Comparison of ENCODE assay signal across 9 mouse cellular contexts in the genomic region with DNA sequence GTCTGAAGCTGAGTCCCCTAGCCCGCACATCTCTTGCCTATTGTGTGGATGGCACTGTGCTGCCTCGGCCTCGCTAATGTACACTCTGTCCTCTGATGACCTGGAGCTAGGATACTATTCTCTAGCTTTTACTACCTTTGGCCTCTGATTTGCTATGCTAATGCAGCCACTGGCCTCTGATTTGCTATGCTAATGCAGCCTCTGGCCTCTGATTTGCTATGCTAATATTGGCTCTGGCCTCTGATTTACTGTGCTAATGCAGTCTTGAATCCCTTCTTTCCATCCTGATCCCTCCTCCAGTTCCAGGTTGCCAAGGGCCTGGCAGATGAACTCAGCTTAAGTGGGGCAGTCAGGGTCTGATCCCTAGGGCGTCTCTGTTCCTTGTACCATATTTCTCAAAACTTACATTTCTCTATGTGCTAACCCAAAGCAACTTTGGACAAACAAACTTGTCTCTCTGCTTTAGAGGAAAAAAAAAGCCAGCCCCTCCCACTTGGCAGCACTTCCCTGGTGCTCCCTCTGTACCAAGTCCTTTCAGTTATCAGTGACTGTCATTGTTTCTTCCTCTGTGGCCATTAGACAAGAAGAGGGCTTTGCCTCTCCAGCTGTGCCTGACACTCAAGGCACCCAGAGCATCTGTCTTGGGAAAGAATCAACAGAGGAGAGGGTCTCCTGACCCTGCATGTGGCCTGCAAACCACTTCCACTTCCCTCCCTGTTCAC.
DNase-seq lines count a peak whose midpoint lies in the region; ATAC-seq and TF ChIP-seq lines count a peak whose summit lies in the region.
"Had no signal": no experiment of that assay in that cellular context is flagged by ENCODE, and none has a peak within 500 bp of the region (broad histone marks: within the 10 kb centered on the region; RNA-seq: fewer than 3 reads in every experiment).

No protein-coding gene starts in this region.

- H3K4me2 ChIP-seq in kidney, embryonic 14.5 days (replicated peaks; ENCODE audit: low read depth, low read length) = no peak overlapping the region
- H3K4me2 ChIP-seq in heart, embryonic 11.5 days = no peak overlapping the region
- no peak overlapping the region for H3K4me2 ChIP-seq in hindbrain, embryonic 13.5 days

- peaks cover 18% of the 10 kb centered on the region for H3K4me1 ChIP-seq in kidney, adult 2 months (ENCODE audit: control insufficient read depth, insufficient read depth, low read length)
- H3K4me1 ChIP-seq in kidney, embryonic 14.5 days (ENCODE audit: control insufficient read depth, insufficient read depth, low read length) = peaks cover 11% of the 10 kb centered on the region
- H3K4me1 ChIP-seq in heart, embryonic 11.5 days (ENCODE audit: control insufficient read depth, insufficient read depth, low read length) = peaks cover 38% of the 10 kb centered on the region
- H3K4me1 ChIP-seq in hindbrain, embryonic 13.5 days (replicated peaks) = peaks cover 33% of the 10 kb centered on the region

- H3K4me3 ChIP-seq in kidney, adult 2 months (ENCODE audit: insufficient read depth, low read depth, low read length) = no peak overlapping the region
- H3K4me3 ChIP-seq in kidney, embryonic 14.5 days (ENCODE audit: low read length) = no peak overlapping the region
- H3K4me3 ChIP-seq in heart, embryonic 11.5 days (ENCODE audit: low read depth, low read length) = no peak overlapping the region
- H3K4me3 ChIP-seq in hindbrain, embryonic 13.5 days = no peak overlapping the region

- no peak for TF ChIP-seq CTCF in kidney, adult 2 months (conservative IDR thresholded peaks at IDR 0.05; ENCODE audit: insufficient read depth, insufficient read length, low read depth, low read length)

- H3K27me3 ChIP-seq in kidney, adult 2 months (replicated peaks; ENCODE audit: control insufficient read depth, insufficient read depth, low read length) = no peaks in the 10 kb centered on the region
- H3K27me3 ChIP-seq in kidney, embryonic 14.5 days (ENCODE audit: control insufficient read depth, insufficient read depth, low read length) = no peaks in the 10 kb centered on the region
- no peaks in the 10 kb centered on the region for H3K27me3 ChIP-seq in heart, embryonic 11.5 days (ENCODE audit: control insufficient read depth, insufficient read depth, low read length)
- 0 out of 2 replicates have a peak, but pooled peaks cover 2% of the 10 kb centered on the region for H3K27me3 ChIP-seq in hindbrain, embryonic 13.5 days

- TF ChIP-seq POLR2A in kidney, adult 2 months (IDR thresholded peaks at IDR 0.05; ENCODE audit: low read depth, low read length) = no peak

- H3K36me3 ChIP-seq in kidney, adult 2 months (ENCODE audit: control insufficient read depth, insufficient read depth, low read length) = no peaks in the 10 kb centered on the region
- no peaks in the 10 kb centered on the region for H3K36me3 ChIP-seq in kidney, embryonic 14.5 days (ENCODE audit: control insufficient read depth, insufficient read depth, low read length)
- no peaks in the 10 kb centered on the region for H3K36me3 ChIP-seq in heart, embryonic 11.5 days (ENCODE audit: control insufficient read depth, insufficient read depth, low read length)
- no peaks in the 10 kb centered on the region for H3K36me3 ChIP-seq in hindbrain, embryonic 13.5 days

- no peak for ATAC-seq in kidney, embryonic 14.5 days (ENCODE audit: low FRiP score, low TSS enrichment)
- ATAC-seq in heart, embryonic 11.5 days (replicated peaks; ENCODE audit: insufficient number of reproducible peaks, low FRiP score, low TSS enrichment) = no peak
- ATAC-seq in hindbrain, embryonic 13.5 days (ENCODE audit: low FRiP score) = no peak

- H3K9me3 ChIP-seq in kidney, embryonic 14.5 days (ENCODE audit: control insufficient read depth, low read length) = no peaks in the 10 kb centered on the region
- no peaks in the 10 kb centered on the region for H3K9me3 ChIP-seq in heart, embryonic 11.5 days (replicated peaks; ENCODE audit: control insufficient read depth, low read length)
- no peaks in the 10 kb centered on the region for H3K9me3 ChIP-seq in hindbrain, embryonic 13.5 days

- no peak overlapping the region for H3K9ac ChIP-seq in kidney, embryonic 14.5 days (ENCODE audit: low read depth, low read length)
- H3K9ac ChIP-seq in heart, embryonic 11.5 days (ENCODE audit: low read depth, low read length) = no peak overlapping the region
- no peak overlapping the region for H3K9ac ChIP-seq in hindbrain, embryonic 13.5 days

- WGBS in kidney, adult 2 months = 57% methylated on average over 4 of the region's 4 CpGs
- 67% methylated on average over 4 of the region's 4 CpGs for WGBS in kidney, embryonic 14.5 days
- WGBS in heart, embryonic 11.5 days (ENCODE audit: insufficient replicate concordance) = 58% methylated on average over 4 of the region's 4 CpGs
- WGBS in hindbrain, embryonic 13.5 days = 40% methylated on average over 4 of the region's 4 CpGs

- peak; percentile 79 for DNase-seq in kidney, adult 2 months
- DNase-seq in ZHBTc4 (ENCODE audit: low read depth, low spot score) = peak; percentile 23
- DNase-seq in lung, postnatal 10 days = peak; percentile 85
- no peak for DNase-seq in ovary, postnatal 10 days (ENCODE audit: low spot score)
- DNase-seq in spleen, postnatal 4 days (ENCODE audit: low spot score in 2 of 2) = no peak

- peak overlapping the region; percentile 17; the same call in 1 of the 2 replicates for H3K27ac ChIP-seq in kidney, adult 2 months (ENCODE audit: insufficient read depth, low read depth, low read length)
- H3K27ac ChIP-seq in kidney, embryonic 14.5 days (ENCODE audit: low read depth, low read length) = no peak overlapping the region
- H3K27ac ChIP-seq in heart, embryonic 11.5 days (ENCODE audit: low read depth, low read length) = peak overlapping the region; percentile 24; the same call in 1 of the 2 replicates
- no peak overlapping the region; the same call in 1 of the 2 replicates for H3K27ac ChIP-seq in hindbrain, embryonic 13.5 days
- H3K27ac ChIP-seq: kidney, postnatal 0 days had no signal

Comparison
In these comparisons a context has a peak if more than half of its experiments do, and no peak if none do; other contexts are left out.
1. H3K27ac ChIP-seq: peak in kidney, adult 2 months (single experiment) and heart, embryonic 11.5 days (single experiment); none in kidney, embryonic 14.5 days (single experiment) and hindbrain, embryonic 13.5 days (single experiment).
2. DNase-seq: peak in kidney, adult 2 months (single experiment), ZHBTc4 (single experiment) and lung, postnatal 10 days (single experiment); none in ovary, postnatal 10 days (single experiment) and spleen, postnatal 4 days (0 of 2).